Comparison of ENCODE assay signal across 10 mouse cellular contexts in the genomic region with DNA sequence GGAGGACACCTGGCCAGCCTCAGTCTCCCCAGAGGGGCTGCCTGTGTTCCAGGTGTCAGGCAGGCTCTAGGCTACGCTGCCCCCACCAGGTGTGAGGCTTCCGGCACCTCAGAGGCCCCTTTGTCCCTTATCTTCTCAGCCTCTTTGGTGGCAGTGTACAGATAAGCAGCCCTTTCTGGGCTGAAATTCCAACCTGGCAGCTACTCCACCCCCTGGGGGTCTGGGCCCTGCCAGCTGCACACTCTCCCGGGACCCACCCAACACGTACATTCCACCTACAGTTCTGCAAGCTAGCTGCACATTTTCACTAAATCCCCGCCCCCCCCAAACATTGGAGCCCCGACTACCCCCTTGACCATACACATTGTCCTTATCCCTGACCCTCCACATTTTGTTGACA. TPM values are rescaled to one million over a fixed set of nuclear protein-coding genes. Genes with fewer than 3 reads are reported as not detected.
DNase-seq lines count a peak whose midpoint lies in the region; ATAC-seq and TF ChIP-seq lines count a peak whose summit lies in the region.
"Had no signal": no experiment of that assay in that cellular context is flagged by ENCODE, and none has a peak within 500 bp of the region (broad histone marks: within the 10 kb centered on the region; RNA-seq: fewer than 3 reads in every experiment).

No protein-coding gene starts in this region.

- ATAC-seq in limb, embryonic 13.5 days (ENCODE audit: low FRiP score, low read depth), result no peak; the same call in 1 of the 2 replicates
- peak; percentile 33; the same call in 1 of the 2 replicates for ATAC-seq in stomach, postnatal 0 days (ENCODE audit: low FRiP score, low TSS enrichment)

- no peak for DNase-seq in heart, embryonic 10.5 days (ENCODE audit: low spot score)
- DNase-seq in heart, postnatal 36 days, result no peak
- peak; percentile 36 for DNase-seq in thymus, postnatal 0 days (ENCODE audit: low spot score)
- DNase-seq in thymus, postnatal 25 days, result no peak
- no peak for DNase-seq in stomach, postnatal 0 days (ENCODE audit: low spot score)
- DNase-seq in layer of hippocampus, adult 9-11 months, result no peak
- no peak for DNase-seq in testis, postnatal 10 days (ENCODE audit: low spot score)

- peaks cover 48% of the 10 kb centered on the region for H3K4me1 ChIP-seq in heart, embryonic 10.5 days
- peaks cover 69% of the 10 kb centered on the region for H3K4me1 ChIP-seq in limb, embryonic 13.5 days
- H3K4me1 ChIP-seq in stomach, postnatal 0 days (replicated peaks; ENCODE audit: control insufficient read depth, insufficient read depth), result peaks cover 7% of the 10 kb centered on the region; the same call in 1 of the 2 replicates

- no peak for TF ChIP-seq EP300 in stomach, postnatal 0 days (optimal IDR thresholded peaks at IDR 0.05)

- peak overlapping the region; percentile 27; the same call in 1 of the 2 replicates for H3K9ac ChIP-seq in limb, embryonic 13.5 days
- H3K9ac ChIP-seq in stomach, postnatal 0 days (ENCODE audit: low read length), result no peak overlapping the region

- intact Hi-C loops in heart, postnatal 36 days (cut with DNase I), result no loop called here

- no peak; the same call in 1 of the 2 replicates for TF ChIP-seq CTCF in stomach, postnatal 0 days (IDR thresholded peaks at IDR 0.05; ENCODE audit: low read depth)

- peak overlapping the region; percentile 77 for H3K27ac ChIP-seq in heart, embryonic 10.5 days
- H3K27ac ChIP-seq in limb, embryonic 13.5 days, result peak overlapping the region; percentile 76; the same call in 1 of the 2 replicates
- H3K27ac ChIP-seq in stomach, postnatal 0 days (replicated peaks), result no peak overlapping the region

- H3K9me3 ChIP-seq in heart, embryonic 10.5 days, result no peaks in the 10 kb centered on the region
- H3K9me3 ChIP-seq in limb, embryonic 13.5 days, result no peaks in the 10 kb centered on the region
- H3K9me3 ChIP-seq in stomach, postnatal 0 days (ENCODE audit: control insufficient read depth, low read length), result no peaks in the 10 kb centered on the region

- H3K4me2 ChIP-seq in limb, embryonic 13.5 days (replicated peaks), result peak overlapping the region; percentile 57
- peak overlapping the region; percentile 34; the same call in 1 of the 2 replicates for H3K4me2 ChIP-seq in stomach, postnatal 0 days (replicated peaks; ENCODE audit: low read depth)

- H3K36me3 ChIP-seq in heart, embryonic 10.5 days, result no peaks in the 10 kb centered on the region
- no peaks in the 10 kb centered on the region for H3K36me3 ChIP-seq in limb, embryonic 13.5 days
- H3K36me3 ChIP-seq in stomach, postnatal 0 days (ENCODE audit: control insufficient read depth, insufficient read depth, low read length), result no peaks in the 10 kb centered on the region

- peaks cover 30% of the 10 kb centered on the region for H3K27me3 ChIP-seq in heart, embryonic 10.5 days (ENCODE audit: insufficient read depth, poor library complexity, severe bottlenecking)
- H3K27me3 ChIP-seq in limb, embryonic 13.5 days, result no peaks in the 10 kb centered on the region
- H3K27me3 ChIP-seq in stomach, postnatal 0 days (ENCODE audit: control insufficient read depth, insufficient read depth, low read length), result no peaks in the 10 kb centered on the region

- WGBS in heart, embryonic 10.5 days, result 9% methylated on average over 6 of the region's 6 CpGs
- WGBS in limb, embryonic 13.5 days, result 15% methylated on average over 6 of the region's 6 CpGs
- 32% methylated on average over 6 of the region's 6 CpGs for WGBS in stomach, postnatal 0 days

- peak overlapping the region; percentile 43; the same call in 1 of the 2 replicates for H3K4me3 ChIP-seq in heart, embryonic 10.5 days
- H3K4me3 ChIP-seq in limb, embryonic 13.5 days, result no peak overlapping the region
- H3K4me3 ChIP-seq in stomach, postnatal 0 days (ENCODE audit: low read depth, low read length), result no peak overlapping the region
- H3K4me3 ChIP-seq: erythroblast, embryonic 14.5 days had no signal

RNA-seq across cellular contexts. Expression of a gene that starts 13.0 kb away (rescaled TPM):
- 4.7 and 13.2 TPM in 2 replicates for polyA plus RNA-seq in heart, embryonic 10.5 days (2016; fragmentation: Nextera tagmentation; extraction: Ambion mirVana)
- total RNA-seq in heart, postnatal 36 days (2021), result 10 to 100 TPM; 16.0 to 16.9 TPM
- polyA plus RNA-seq in thymus, postnatal 0 days (2015; fragmentation: Nextera tagmentation; extraction: Ambion mirVana), result 2.2 and 3.2 TPM in 2 replicates
- 31.8 and 32.1 TPM in 2 replicates for polyA plus RNA-seq in limb, embryonic 13.5 days (2015; fragmentation: Nextera tagmentation; extraction: Ambion mirVana)
- polyA plus RNA-seq in stomach, postnatal 0 days (2015; fragmentation: Nextera tagmentation; extraction: Ambion mirVana), result 11.7 and 15.1 TPM in 2 replicates
- polyA plus RNA-seq: erythroblast, embryonic 14.5 days had no signal

RNA-seq across cellular contexts. Expression of a gene that starts 43.8 kb away (rescaled TPM):
- 1.2 and 3.2 TPM in 2 replicates for polyA plus RNA-seq in heart, embryonic 10.5 days (2016; fragmentation: Nextera tagmentation; extraction: Ambion mirVana)
- not detected for total RNA-seq in heart, postnatal 36 days (2021)
- 0.62 and 0.85 TPM in 2 replicates for polyA plus RNA-seq in thymus, postnatal 0 days (2015; fragmentation: Nextera tagmentation; extraction: Ambion mirVana)
- polyA plus RNA-seq in limb, embryonic 13.5 days (2015; fragmentation: Nextera tagmentation; extraction: Ambion mirVana), result 0.74 and 1.0 TPM in 2 replicates
- polyA plus RNA-seq in stomach, postnatal 0 days (2015; fragmentation: Nextera tagmentation; extraction: Ambion mirVana), result 2.1 and 2.9 TPM in 2 replicates
- total RNA-seq: layer of hippocampus, adult 18-20 months had no signal
- polyA plus RNA-seq: erythroblast, embryonic 14.5 days had no signal

RNA-seq across cellular contexts. Expression of a gene that starts 47.5 kb away (rescaled TPM):
- 131 and 159 TPM in 2 replicates for polyA plus RNA-seq in heart, embryonic 10.5 days (2016; fragmentation: Nextera tagmentation; extraction: Ambion mirVana)
- total RNA-seq in heart, postnatal 36 days (2021), result 10 to 100 TPM; 47.2 to 52.6 TPM
- 162 and 183 TPM in 2 replicates for polyA plus RNA-seq in thymus, postnatal 0 days (2015; fragmentation: Nextera tagmentation; extraction: Ambion mirVana)
- 257 and 270 TPM in 2 replicates for polyA plus RNA-seq in limb, embryonic 13.5 days (2015; fragmentation: Nextera tagmentation; extraction: Ambion mirVana)
- 60.2 and 67.3 TPM in 2 replicates for polyA plus RNA-seq in stomach, postnatal 0 days (2015; fragmentation: Nextera tagmentation; extraction: Ambion mirVana)

RNA-seq across cellular contexts. Expression of a gene that starts 54.0 kb away (rescaled TPM):
- polyA plus RNA-seq in heart, embryonic 10.5 days (2016; fragmentation: Nextera tagmentation; extraction: Ambion mirVana), result 4.2 and 4.5 TPM in 2 replicates
- total RNA-seq in heart, postnatal 36 days (2021), result 10 to 100 TPM; 66.0 to 80.3 TPM
- polyA plus RNA-seq in thymus, postnatal 0 days (2015; fragmentation: Nextera tagmentation; extraction: Ambion mirVana), result 0.60 and 1.1 TPM in 2 replicates
- 4.3 and 5.3 TPM in 2 replicates for polyA plus RNA-seq in limb, embryonic 13.5 days (2015; fragmentation: Nextera tagmentation; extraction: Ambion mirVana)
- polyA plus RNA-seq in stomach, postnatal 0 days (2015; fragmentation: Nextera tagmentation; extraction: Ambion mirVana), result 0.95 and 1.1 TPM in 2 replicates
